Mouse (Mus musculus): ENCODE measurements around the gene Tdrd5.
"Not testable (repeated sequence)": the region's sequence is repeated elsewhere in the genome, so short reads cannot be mapped to it uniquely, and the experiment has no call there.

Tdrd5 gene

DNA sequence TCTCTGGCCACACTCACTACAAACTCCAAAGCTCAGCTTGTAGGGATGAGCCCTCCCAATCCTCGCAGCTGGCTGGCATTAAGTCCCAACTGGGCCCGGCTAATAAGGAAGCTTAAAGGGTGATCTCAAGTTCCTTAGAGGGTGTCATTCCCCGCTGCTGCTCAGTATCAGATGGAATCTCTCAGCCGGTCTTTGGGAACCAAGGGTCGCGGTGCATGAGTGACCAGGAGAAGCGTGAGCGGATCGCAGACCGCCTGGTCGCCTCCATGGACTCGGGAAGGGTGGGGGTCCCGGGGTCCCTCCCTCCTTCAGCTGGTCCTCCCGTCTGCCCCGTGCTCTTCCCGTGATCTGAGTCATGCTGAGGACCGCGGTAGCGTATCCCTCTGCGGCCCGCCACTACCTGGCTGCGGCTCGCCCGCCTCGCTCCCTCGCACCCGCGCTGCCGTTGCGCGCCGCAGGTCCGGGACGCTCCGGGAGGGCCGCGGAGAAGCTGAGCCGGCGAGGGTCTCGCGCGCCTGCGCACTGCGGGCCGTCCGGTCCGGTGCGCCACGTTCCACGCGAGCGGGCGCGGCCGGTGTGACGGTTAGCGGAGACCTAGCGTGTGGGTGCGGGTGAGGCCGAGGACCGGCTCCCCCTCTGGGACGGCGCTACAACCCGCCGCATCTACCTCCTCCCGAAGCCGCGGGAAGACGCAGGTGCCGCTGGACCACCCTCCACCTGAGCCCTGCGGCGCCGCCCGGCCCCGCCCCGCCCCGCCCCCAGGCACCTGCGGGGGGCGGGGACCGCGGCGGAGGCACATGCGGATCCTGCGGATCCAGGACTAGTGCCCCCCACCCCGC lies at the start of gene Tdrd5:
Gene Tdrd5, minus strand, starts transcription at position 754 of the 839 bp plus-strand sequence.
- no peak for DNase-seq (ENCODE audit: low read depth)

DNA sequence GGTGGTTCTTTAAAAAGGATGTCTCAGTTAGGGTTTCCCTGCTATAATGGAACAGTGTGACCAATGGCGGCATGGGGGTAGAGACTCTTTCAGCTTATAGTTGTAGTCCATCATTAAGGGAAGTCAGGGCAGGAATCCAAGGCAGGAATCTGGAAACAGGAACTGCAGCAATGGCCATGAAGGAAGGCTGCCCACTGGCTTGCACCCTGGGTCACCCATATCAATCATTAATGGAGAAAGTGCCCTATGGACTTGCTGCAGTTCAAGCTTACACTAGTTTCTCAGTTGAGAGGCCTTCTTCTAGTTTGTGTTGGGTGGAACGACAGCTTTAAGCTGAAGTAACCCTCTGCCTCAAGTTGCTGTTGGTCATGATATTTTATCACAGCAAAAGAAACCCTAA lies 49.0 kb upstream of the Tdrd5 start:
- no peak for DNase-seq (ENCODE audit: low read depth)

DNA sequence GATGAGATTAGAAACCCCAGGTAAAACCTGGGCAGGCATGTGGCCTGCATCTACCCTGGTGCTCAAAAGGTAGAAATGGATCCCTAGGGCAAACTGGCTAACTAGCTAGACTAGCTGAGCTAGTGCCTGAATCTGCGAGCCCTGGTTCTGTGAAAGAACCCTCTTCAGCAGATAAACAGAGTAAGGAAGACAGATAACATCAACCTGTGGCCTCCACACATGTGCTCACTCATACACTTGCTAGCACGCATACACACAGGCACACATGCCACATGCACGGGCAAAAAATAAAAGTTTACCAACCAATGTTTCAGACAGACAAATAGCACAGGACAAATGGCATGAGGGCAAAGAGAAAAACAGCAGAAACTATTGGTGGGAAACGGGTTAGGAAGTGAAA lies 47.0 kb upstream of the Tdrd5 start:
- no peak for DNase-seq (ENCODE audit: low read depth)

DNA sequence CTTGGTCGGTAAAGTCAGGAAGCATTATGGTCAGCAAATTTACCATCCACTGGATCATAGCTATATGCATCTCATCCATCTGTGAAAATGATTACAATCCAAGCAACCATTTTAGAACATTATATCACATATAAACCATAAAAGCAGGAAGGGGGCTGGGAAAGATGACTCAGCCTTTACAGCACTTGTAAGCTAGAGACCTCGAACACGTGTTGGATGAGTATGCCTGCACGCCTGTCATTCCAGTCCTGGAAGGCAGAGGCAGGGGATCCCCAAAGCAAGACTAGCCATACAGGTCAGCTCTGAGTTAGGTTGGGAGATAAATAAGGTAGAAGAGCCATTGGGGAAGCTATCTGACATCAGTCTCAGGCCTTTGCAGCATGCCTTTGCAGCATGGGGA lies 45.6 kb upstream of the Tdrd5 start:
- no peak for DNase-seq (ENCODE audit: low read depth)

DNA sequence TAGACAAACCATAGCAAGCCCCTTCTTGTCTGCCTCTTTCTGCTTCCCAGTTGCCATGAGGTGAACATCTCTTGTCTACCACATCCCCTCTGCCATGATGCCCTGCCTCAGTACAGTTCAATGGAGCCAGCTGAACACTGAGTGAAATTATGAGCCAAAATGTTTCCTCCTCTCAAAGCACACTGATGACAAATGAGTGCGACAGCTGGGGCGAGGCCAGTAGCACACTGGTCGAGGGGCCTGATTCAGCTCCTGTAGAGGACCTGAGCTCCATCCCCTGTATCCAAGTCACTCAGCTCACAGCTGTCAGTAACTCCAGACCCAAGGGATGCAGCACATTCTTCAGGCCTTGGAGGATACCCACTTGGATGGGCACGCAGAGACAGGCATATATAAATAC lies 42.2 kb upstream of the Tdrd5 start:
- no peak for DNase-seq (ENCODE audit: low read depth)

DNA sequence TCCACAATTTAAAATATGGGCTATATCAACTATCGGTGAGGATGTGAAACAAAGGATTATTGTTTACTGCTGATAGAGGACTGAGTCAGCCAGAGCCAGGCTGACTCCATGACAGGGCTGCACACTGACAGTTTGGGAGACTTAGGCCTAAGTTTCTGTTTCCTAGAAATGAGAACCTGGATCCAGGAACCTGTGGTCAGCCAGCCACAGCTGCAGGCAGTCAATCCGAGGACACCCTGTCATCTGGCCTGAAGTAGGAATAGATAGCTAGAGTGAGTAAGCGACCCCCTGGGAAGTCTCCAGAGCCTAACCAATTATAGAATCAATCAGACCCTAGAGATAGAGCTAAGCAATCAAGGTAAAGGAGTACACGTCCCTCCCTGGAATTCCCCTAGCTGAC lies 41.0 kb upstream of the Tdrd5 start:
- DNase-seq (ENCODE audit: low read depth): no peak

DNA sequence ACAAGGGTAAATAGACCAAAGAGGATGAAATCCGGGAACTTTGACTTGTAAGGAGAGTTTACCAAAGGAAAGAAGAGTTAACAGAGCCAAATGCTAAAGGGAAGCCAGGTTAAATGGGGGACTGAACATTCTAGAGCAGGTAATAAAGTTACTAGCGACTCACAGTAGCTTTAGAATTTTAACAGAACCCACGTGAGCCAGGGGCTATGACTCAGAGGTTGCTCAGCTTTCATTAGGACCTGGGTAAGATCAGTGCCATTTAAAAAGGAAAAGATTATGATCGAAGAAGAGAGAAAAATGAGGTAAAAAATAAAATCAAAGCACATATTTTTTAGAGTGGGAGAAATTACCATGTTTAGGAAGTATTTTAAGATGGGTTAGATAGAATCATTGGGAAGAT lies 37.4 kb upstream of the Tdrd5 start:
- no peak for DNase-seq (ENCODE audit: low read depth)

DNA sequence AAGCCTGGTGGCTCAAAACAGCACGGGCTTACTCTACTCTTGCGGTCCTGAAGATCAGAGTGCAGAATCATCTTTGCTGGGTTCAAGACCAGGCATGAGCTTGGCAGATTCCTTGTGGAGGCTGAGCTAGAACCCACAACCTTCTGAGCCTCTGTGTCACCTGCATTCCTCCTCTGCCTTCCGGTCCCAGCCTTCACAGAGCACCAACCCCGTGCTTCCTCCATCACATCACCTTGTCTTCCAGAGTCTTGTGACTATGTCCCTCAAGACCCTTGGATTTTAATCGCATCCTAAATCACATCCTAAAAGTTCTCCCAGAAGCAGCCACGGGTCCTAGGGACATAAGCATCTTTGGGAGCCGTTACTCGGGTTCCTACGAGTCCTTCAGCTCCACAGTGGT lies 19.7 kb upstream of the Tdrd5 start:
- DNase-seq (ENCODE audit: low read depth): no peak

DNA sequence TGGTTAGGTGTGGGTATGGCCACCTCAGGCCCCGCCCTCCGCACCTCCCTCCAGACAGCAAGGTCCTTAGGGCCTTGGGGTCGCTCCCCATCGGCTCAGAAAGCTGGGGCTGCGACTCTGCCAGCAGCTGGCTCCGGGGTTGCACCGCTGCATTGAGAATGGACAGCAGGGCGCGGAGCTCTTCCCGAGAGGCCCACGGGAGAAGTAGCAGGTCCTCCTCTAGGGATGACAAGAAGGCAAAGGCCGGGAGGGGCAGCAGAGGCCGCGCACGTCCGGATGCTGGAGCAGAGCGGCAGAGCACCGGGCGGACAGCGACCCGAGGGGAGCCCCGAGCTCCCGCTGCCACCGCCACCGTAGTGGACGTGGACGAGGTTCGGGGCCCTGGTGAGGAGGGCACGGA lies 7.2 kb upstream of the Tdrd5 start, which contains the start of gene Nphs2:
Gene Nphs2, plus strand, starts transcription at position 98 of the 400 bp plus-strand sequence.
- no peak for DNase-seq (ENCODE audit: low read depth)

DNA sequence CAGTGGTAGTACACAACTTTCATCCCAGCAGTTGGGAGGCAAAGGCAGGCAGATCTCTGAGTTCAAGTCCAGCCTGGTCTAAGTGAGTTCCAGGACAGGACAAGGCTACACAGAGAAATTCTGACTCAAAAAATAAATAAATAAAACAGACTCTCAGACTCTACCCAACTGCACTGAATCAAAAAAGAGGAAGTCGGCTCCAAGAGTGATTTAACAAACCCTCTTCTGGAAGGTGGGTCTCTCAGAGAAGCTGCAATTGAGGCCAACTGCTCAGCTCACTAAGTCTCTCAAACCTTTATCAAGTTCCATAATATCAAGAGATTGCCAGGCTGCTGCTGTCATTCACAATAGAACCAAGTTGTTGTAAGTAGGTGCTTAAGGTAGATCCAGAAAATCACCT lies 5.1 kb upstream of the Tdrd5 start:
- no peak for DNase-seq (ENCODE audit: low read depth)

DNA sequence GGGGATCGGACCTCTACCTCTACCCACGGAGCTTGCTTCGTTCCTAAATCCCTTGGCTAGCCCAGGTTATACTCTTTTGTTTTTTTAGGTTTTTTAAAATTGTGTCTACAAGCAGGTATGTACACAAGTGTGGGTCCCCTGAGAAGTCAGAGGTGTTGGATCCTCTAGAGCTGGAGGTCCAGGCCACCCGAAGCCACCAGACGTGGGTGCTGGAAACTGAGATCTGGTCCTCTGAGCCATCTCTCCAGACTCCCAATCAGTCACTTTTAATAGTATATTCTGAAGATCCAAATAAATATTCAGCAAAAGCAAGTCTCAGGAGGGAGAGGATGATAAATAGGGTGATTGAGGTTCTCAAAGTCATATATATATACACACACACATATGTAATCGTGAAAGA lies 13.4 kb downstream of the Tdrd5 start:
- no peak for DNase-seq (ENCODE audit: low read depth)

DNA sequence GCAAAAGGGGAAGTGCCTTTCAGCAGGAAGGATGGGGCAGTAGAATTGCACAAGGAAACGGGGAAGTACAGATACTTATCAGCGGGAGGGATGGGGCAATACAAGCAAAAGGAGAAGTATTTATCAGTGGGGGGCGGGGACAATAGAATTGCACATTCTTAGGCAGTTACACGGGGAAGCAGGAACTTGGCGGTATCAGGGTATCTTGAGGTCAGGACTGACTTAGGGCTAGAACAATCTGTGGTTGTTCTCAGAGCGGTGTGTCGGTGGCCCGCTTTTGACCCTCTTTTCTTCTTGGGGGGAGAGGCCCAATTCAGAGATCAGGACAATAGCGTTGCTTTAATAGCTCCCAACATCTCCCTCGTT lies 14.3 kb downstream of the Tdrd5 start:
- DNase-seq (ENCODE audit: low read depth): not testable (repeated sequence)

DNA sequence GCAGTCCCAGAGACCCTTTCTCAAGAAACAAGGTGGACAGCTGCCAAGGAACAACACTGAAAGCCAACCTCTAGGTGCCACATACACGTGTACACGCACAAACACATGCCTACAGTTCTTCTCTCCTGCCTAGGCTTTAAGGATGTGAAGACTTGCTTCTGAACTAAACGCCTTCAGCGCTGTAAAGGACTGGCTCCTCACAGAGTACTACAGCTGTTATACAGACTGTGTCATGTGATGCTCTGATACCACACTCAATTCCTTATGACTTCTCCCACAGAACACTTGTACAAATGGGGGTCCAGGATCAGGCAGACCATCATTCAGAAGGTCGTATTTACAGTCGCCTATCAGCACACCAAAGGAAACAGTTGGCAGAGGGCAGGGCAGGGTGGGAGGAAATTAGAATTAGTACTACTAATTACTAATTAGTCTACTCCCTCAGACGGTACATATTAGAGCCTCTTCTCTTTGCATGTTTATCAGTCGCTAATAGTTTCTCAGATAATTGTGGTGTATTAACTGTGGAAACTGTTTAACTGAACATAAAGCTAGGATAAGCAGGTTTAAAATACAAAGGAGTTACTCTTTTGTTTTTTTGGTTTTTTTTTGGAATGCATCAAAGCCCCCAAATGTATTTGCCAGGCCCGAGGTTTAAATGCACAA lies 14.8 kb downstream of the Tdrd5 start:
- DNase-seq (ENCODE audit: low read depth): no peak

DNA sequence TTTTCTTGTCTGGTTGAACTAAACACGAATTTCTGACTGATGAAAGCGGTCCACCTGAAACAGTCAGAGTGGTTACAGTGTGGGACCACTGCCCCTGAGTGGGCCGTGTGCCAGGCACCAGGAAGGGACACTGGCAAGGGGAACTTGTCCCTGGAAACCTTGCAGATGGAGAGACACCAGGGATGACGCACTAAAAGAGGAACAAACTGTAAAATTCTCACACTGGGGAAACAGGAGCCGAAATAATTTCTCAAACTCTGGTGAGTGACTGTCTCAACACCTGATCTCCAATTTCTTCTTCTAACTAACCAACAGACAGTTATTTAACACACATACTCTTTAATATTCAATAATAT lies 17.9 kb downstream of the Tdrd5 start:
- no peak for DNase-seq (ENCODE audit: low read depth)

DNA sequence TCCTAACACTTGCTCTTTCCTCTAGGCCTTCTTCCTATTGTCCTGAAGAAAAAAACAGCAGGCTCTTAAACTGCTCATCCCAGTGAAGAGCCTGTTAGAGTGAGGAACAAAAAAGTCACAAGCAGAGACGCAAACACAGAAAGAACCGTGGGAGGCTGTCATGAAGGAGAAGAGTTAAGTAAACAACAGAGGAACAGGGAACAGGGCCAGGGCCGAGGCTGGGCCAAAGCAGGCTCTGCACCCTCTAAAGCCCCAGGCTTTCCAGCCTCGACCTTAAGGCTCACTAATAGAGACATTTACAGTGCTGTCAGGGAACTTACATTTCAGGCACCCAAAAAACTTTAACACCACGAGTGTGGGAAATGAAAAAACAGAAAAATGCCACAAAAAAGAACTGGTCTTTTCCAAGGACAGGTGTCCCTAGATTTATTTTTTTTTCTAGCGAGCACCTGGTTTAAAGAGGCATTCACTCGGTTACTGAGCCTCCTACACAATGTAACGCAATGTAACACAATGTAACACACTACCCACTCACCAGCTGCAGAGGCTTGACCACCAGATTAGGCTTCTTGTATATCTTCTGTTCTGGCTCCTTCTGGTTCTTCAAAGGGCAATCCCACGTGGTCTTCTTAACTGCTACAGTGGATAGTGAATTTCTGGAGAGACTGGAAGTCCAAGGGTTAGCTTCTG lies 18.5 kb downstream of the Tdrd5 start:
- DNase-seq (ENCODE audit: low read depth): no peak

DNA sequence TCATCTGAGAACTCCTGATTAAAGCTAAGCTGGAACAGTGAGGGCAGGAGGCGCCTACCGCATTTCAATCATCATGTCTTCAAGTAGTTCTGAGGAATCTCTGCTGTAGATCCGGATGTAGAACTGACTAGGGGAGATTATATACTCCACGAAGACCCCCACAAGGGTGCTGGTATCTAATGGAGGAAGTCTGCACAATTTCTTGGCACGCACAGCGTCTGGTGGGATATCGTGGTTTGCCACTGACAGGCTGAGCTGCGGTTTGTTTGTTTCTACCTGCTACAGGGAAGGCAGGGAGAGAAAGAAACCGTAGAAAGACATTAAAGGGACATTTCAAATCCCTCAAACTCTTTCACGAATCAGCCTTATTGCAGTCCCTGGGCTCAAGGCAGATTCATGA lies 19.3 kb downstream of the Tdrd5 start:
- DNase-seq (ENCODE audit: low read depth): no peak

DNA sequence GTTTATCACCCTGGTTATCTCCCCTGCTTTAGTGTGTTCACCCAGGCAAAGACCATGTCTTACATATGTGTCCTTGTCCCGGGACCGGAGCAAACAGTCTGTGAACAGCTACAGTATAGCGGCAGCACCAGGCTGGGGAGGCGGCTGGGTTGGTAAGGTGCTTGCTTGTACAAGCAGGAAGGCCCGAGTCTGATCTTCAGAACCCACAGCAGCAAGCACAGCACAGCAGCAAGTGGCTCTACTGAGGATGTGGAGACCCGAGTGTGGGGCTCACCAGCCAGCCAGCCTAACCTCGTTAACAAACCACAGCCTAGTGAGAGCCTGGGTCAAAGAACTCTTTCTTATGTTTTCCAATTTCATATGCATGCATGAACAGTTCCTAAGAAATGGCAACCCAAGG lies 23.3 kb downstream of the Tdrd5 start:
- no peak for DNase-seq (ENCODE audit: low read depth)

DNA sequence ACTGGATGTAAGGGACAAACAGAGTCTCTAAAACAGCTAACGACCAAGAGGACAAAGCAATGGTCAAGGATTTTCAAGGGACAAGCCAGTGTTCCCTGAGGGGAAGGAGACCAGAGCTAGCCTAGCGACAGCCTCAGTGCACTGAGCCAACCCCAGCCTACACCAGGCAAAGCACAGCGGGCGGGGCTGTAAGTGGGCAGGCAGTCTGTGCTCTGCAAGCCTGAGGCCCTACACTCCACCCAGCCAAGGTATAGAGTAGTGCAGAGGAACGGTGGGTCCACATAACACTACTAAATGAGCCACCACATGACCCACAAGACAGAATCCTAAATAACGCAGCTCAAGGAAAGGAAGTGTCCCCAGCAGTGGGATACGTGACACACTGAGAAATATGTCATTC lies 29.8 kb downstream of the Tdrd5 start:
- DNase-seq (ENCODE audit: low read depth): no peak

DNA sequence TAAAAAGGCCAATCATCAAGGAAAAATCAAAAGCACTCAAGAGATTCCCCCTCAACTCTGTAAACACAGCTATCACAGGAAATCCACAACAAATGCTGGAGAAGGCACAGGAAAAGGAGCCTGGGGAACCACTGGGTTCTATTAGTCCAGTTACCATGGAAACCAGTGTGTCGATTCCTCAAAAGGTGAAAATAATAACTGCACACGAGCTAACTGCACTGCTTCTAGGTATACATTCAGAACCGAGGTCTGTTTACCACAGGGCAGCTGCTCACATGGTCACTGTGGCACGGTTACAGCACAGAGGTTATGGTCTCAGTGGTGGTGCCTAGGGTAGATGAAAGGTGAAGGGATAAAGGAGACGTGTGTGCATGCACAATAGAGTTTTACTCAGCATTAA lies 31.8 kb downstream of the Tdrd5 start:
- DNase-seq (ENCODE audit: low read depth): no peak

DNA sequence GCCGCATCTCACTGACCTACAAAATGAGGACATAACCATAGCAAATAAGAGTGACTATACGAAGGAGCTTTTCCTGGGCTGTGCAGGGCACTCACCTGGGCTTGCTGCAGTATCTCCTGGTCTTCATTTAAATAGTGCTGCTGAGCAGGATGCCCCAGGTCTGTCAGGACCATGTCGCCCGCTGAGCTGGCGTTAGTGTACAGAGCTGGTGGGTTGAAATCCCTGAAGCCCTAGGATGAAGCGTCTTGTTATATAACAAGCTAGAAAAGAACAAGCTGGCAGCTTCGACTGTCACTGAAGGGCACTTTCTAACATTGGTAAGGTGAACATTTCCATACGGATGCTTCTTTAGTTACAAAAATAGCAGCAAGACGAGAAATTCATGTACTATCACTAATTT lies 33.0 kb downstream of the Tdrd5 start:
- no peak for DNase-seq (ENCODE audit: low read depth)

DNA sequence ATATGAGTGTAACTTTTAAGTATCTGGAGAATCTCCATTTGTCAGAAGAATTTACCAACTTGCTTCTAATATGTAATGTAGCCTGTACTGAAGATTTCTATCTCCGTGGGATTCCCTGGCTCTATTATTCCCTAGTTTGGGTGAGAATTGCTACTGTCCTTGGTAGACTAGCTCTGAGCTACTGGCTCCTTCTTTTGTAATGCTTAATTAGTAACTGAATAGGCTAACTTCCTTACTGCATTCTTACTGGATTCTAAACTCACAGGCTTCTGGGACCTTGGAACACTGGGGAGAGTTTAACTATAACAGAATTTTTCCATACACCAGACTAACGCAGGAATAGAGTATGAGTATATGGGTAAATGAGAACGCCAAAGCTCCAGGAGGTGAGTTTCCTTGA lies 34.9 kb downstream of the Tdrd5 start:
- not testable (repeated sequence) for DNase-seq (ENCODE audit: low read depth)

DNA sequence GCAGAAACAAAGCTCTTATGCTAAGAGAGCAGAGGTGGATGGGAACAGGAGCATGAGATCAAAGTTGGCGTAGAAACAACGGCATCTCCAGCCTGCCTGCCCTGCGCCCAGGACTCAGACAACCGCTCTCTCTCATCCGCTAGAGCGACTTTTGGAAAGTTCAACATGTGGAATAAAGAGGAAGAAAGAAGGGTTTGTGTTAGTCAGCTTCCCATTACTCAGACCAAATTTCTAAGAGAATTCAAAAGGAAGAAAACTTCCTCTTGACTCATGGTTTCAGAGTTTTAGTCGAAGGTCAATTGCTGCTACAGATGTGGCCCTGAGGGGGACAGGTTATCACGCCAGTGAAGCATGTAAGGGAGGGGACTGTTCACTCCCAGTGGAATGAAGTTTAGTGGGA lies 39.5 kb downstream of the Tdrd5 start:
- DNase-seq (ENCODE audit: low read depth): no peak

DNA sequence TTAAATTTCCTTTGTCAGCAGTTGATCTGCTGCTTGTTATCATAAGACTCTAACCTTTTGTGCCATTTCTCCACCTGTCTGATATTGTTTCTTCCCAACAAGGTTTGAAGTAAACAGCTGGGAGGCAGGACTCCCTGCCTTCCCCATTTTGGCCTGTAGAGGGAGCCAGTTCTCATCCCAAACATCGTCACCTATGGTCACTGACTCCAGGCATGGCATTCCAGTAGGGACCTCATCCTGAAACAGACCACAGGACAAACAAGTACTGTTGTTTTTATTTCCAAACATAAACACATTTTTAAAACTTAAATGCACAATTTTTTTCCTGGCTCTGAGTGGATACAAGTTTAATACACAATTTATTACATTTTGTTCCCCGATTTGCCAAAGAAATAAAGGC lies 40.1 kb downstream of the Tdrd5 start:
- DNase-seq (ENCODE audit: low read depth): peak; percentile 33

Measured in c-Kit-positive CD71-negative TER-119-negative erythroid progenitor cells, embryonic 14.5 days (primary cell).